In genomic region chr12:101884926-101885325, GRCm38 (mm10) we compare ENCODE assay signal across 25 mouse cellular contexts.
"Had no signal": no experiment of that assay in that cellular context is flagged by ENCODE, and none has a peak within 500 bp of the region (broad histone marks: within the 10 kb centered on the region; RNA-seq: fewer than 3 reads in every experiment).

No protein-coding gene starts in this region.

- H3K4me2 ChIP-seq: heart, embryonic 12.5 days; hindbrain, embryonic 12.5 days; hindbrain, embryonic 14.5 days; intestine, embryonic 15.5 days; limb, embryonic 12.5 days; liver, embryonic 11.5 days; liver, embryonic 13.5 days; liver, embryonic 15.5 days had no signal

- H3K9me3 ChIP-seq: heart, embryonic 10.5 days; heart, embryonic 12.5 days; hindbrain, embryonic 10.5 days; hindbrain, embryonic 12.5 days; intestine, embryonic 15.5 days; limb, embryonic 10.5 days; limb, embryonic 12.5 days; liver, embryonic 13.5 days; liver, embryonic 15.5 days had no signal

- ATAC-seq: forebrain, embryonic 16.5 days; hindbrain, embryonic 16.5 days; inflammation-experienced regulatory T-cells, adult 6 months; intestine, embryonic 15.5 days; intestine, postnatal 0 days; liver, postnatal 0 days had no signal

- DNase-seq: gastrocnemius, adult 2 months; gastrocnemius, postnatal 10 days; gastrocnemius, postnatal 25 days; heart, postnatal 10 days; heart, postnatal 4 days; kidney, postnatal 10 days; liver; liver, embryonic 13.5 days; liver, postnatal 0 days had no signal

- H3K4me1 ChIP-seq: heart, embryonic 10.5 days; heart, embryonic 12.5 days; hindbrain, embryonic 10.5 days; hindbrain, embryonic 12.5 days; intestine, embryonic 15.5 days; limb, embryonic 10.5 days; limb, embryonic 12.5 days; liver, embryonic 13.5 days; liver, embryonic 15.5 days had no signal

- H3K4me3 ChIP-seq: gastrocnemius, adult 2 months; heart, embryonic 10.5 days; heart, embryonic 12.5 days; hindbrain, embryonic 10.5 days; hindbrain, embryonic 12.5 days; intestine, embryonic 15.5 days; layer of hippocampus, adult 2 months; left cerebral cortex, adult 2 months; limb, embryonic 10.5 days; limb, embryonic 12.5 days; liver, embryonic 13.5 days; liver, embryonic 15.5 days had no signal

- H3K27ac ChIP-seq: gastrocnemius, adult 2 months; heart, embryonic 10.5 days; hindbrain, embryonic 10.5 days; hindbrain, embryonic 12.5 days; hindbrain, embryonic 14.5 days; intestine, embryonic 15.5 days; layer of hippocampus, adult 2 months; left cerebral cortex, adult 2 months; limb, embryonic 10.5 days; limb, embryonic 12.5 days; liver, embryonic 13.5 days; liver, embryonic 15.5 days had no signal

- H3K27me3 ChIP-seq: heart, embryonic 12.5 days; hindbrain, embryonic 12.5 days; intestine, embryonic 15.5 days; limb, embryonic 12.5 days; liver, embryonic 13.5 days; liver, embryonic 15.5 days had no signal

- H3K9ac ChIP-seq: heart, embryonic 12.5 days; hindbrain, embryonic 12.5 days; hindbrain, embryonic 14.5 days; intestine, embryonic 15.5 days; limb, embryonic 12.5 days; liver, embryonic 13.5 days; liver, embryonic 15.5 days; liver, postnatal 0 days had no signal
